Mouse (Mus musculus): Measurements from ENCODE around the gene Lmntd1. TPM values are rescaled to one million over a fixed set of nuclear protein-coding genes. Genes with fewer than 3 reads are reported as not detected.

The Lmntd1 gene
- polyA plus RNA-seq, 1 experiment from 2014 or later, result 1.2 TPM

- Histone ChIP-seq H3K27me3 (no peaks in the 10 kb centered on the region), H3K9me3 (replicated peaks) (peaks cover 4% of the 10 kb centered on the region; the same call in 1 of the 2 replicates), H3K4me1 (peaks cover 12% of the 10 kb centered on the region), H3K4me2 (replicated peaks) (no peak overlapping the region), H3K9ac (no peak overlapping the region), H3K4me3 (replicated peaks) (no peak overlapping the region), H3K36me3 (no peaks in the 10 kb centered on the region), H3K27ac (replicated peaks) (peak overlapping the region; percentile 68)
- ATAC-seq (ENCODE audit: insufficient number of reproducible peaks, low FRiP score, low TSS enrichment, low read depth), result no peak
- WGBS, result 69% methylated on average over 12 of the region's 12 CpGs
Measured at GRCm38 (mm10) chr6:145522617-145523016, 91.5 kb downstream of the Lmntd1 start.

GRCm38 (mm10) chr6:145517002-145517401 lies 97.1 kb downstream of the Lmntd1 start:
- Histone ChIP-seq H3K4me2 (replicated peaks) (no peak overlapping the region), H3K4me1 (peaks cover 13% of the 10 kb centered on the region; the same call in 1 of the 2 replicates), H3K27me3 (no peaks in the 10 kb centered on the region), H3K9me3 (replicated peaks) (peaks cover 4% of the 10 kb centered on the region; the same call in 1 of the 2 replicates), H3K36me3 (no peaks in the 10 kb centered on the region), H3K9ac (no peak overlapping the region), H3K4me3 (replicated peaks) (no peak overlapping the region), H3K27ac (replicated peaks) (no peak overlapping the region; the same call in 1 of the 2 replicates)
- no peak for ATAC-seq (ENCODE audit: insufficient number of reproducible peaks, low FRiP score, low TSS enrichment, low read depth)
- 45% methylated on average over 10 of the region's 10 CpGs for WGBS

- Histone ChIP-seq H3K4me3 (replicated peaks) (no peak overlapping the region), H3K4me2 (replicated peaks) (no peak overlapping the region), H3K9ac (no peak overlapping the region), H3K27me3 (no peaks in the 10 kb centered on the region), H3K27ac (replicated peaks) (no peak overlapping the region), H3K9me3 (replicated peaks) (peaks cover 4% of the 10 kb centered on the region; the same call in 1 of the 2 replicates), H3K36me3 (no peaks in the 10 kb centered on the region), H3K4me1 (peaks cover 13% of the 10 kb centered on the region; the same call in 1 of the 2 replicates)
- ATAC-seq (ENCODE audit: insufficient number of reproducible peaks, low FRiP score, low TSS enrichment, low read depth), result peak; percentile 53; the same call in 1 of the 2 replicates
- WGBS, result 30% methylated on average over 10 of the region's 10 CpGs
Measured at GRCm38 (mm10) chr6:145515859-145516581, 98.1 kb downstream of the Lmntd1 start.

- Histone ChIP-seq H3K36me3 (no peaks in the 10 kb centered on the region), H3K27me3 (no peaks in the 10 kb centered on the region), H3K9me3 (replicated peaks) (no peaks in the 10 kb centered on the region), H3K4me1 (peaks cover 9% of the 10 kb centered on the region; the same call in 1 of the 2 replicates), H3K9ac (no peak overlapping the region), H3K27ac (replicated peaks) (no peak overlapping the region), H3K4me3 (replicated peaks) (no peak overlapping the region), H3K4me2 (replicated peaks) (no peak overlapping the region)
- ATAC-seq (ENCODE audit: insufficient number of reproducible peaks, low FRiP score, low TSS enrichment, low read depth), result no peak
- WGBS, result 47% methylated on average over 8 of the region's 8 CpGs
Measured at GRCm38 (mm10) chr6:145511265-145511664, 102.9 kb downstream of the Lmntd1 start.

GRCm38 (mm10) chr6:145508828-145509227 lies 105.3 kb downstream of the Lmntd1 start:
- no peak overlapping the region for H3K4me3 ChIP-seq (replicated peaks)
- no peaks in the 10 kb centered on the region for H3K36me3 ChIP-seq
- no peak overlapping the region for H3K9ac ChIP-seq
- ATAC-seq (ENCODE audit: insufficient number of reproducible peaks, low FRiP score, low TSS enrichment, low read depth), result no peak
- no peak overlapping the region for H3K27ac ChIP-seq (replicated peaks)
- no peaks in the 10 kb centered on the region for H3K27me3 ChIP-seq
- WGBS, result 85% methylated on average over 12 of the region's 12 CpGs
- H3K4me1 ChIP-seq, result no peaks in the 10 kb centered on the region
- 0 out of 2 replicates have a peak, but pooled peaks cover under 1% of the 10 kb centered on the region for H3K9me3 ChIP-seq (replicated peaks)
- no peak overlapping the region for H3K4me2 ChIP-seq (replicated peaks)

GRCm38 (mm10) chr6:145501751-145502150 lies 112.4 kb downstream of the Lmntd1 start:
- Histone ChIP-seq H3K9ac (no peak overlapping the region), H3K36me3 (no peaks in the 10 kb centered on the region), H3K4me2 (replicated peaks) (no peak overlapping the region), H3K27ac (replicated peaks) (no peak overlapping the region), H3K27me3 (no peaks in the 10 kb centered on the region), H3K4me3 (replicated peaks) (no peak overlapping the region), H3K9me3 (replicated peaks) (0 out of 2 replicates have a peak, but pooled peaks cover 6% of the 10 kb centered on the region), H3K4me1 (peaks cover 3% of the 10 kb centered on the region; the same call in 1 of the 2 replicates)
- no peak for ATAC-seq (ENCODE audit: insufficient number of reproducible peaks, low FRiP score, low TSS enrichment, low read depth)
- WGBS, result 90% methylated on average over 7 of the region's 7 CpGs

GRCm38 (mm10) chr6:145499574-145500546 lies 114.3 kb downstream of the Lmntd1 start:
- no peak for ATAC-seq (ENCODE audit: insufficient number of reproducible peaks, low FRiP score, low TSS enrichment, low read depth)
- Histone ChIP-seq H3K9ac (no peak overlapping the region), H3K36me3 (no peaks in the 10 kb centered on the region), H3K9me3 (replicated peaks) (0 out of 2 replicates have a peak, but pooled peaks cover 6% of the 10 kb centered on the region), H3K4me1 (peaks cover 3% of the 10 kb centered on the region; the same call in 1 of the 2 replicates), H3K4me2 (replicated peaks) (no peak overlapping the region), H3K27me3 (no peaks in the 10 kb centered on the region), H3K4me3 (replicated peaks) (no peak overlapping the region), H3K27ac (replicated peaks) (no peak overlapping the region)
- 66% methylated on average over 19 of the region's 19 CpGs for WGBS

GRCm38 (mm10) chr6:145495731-145496130 lies 118.4 kb downstream of the Lmntd1 start:
- H3K9me3 ChIP-seq (replicated peaks), result no peaks in the 10 kb centered on the region
- H3K4me3 ChIP-seq (replicated peaks), result no peak overlapping the region
- no peak overlapping the region for H3K9ac ChIP-seq
- no peak for ATAC-seq (ENCODE audit: insufficient number of reproducible peaks, low FRiP score, low TSS enrichment, low read depth)
- H3K4me2 ChIP-seq (replicated peaks), result no peak overlapping the region
- no peak overlapping the region for H3K27ac ChIP-seq (replicated peaks)
- WGBS, result 90% methylated on average over 7 of the region's 7 CpGs
- no peaks in the 10 kb centered on the region for H3K27me3 ChIP-seq
- H3K36me3 ChIP-seq, result no peaks in the 10 kb centered on the region
- H3K4me1 ChIP-seq, result peaks cover 3% of the 10 kb centered on the region; the same call in 1 of the 2 replicates

GRCm38 (mm10) chr6:145488251-145488650 lies 125.9 kb downstream of the Lmntd1 start:
- H3K4me3 ChIP-seq (replicated peaks), result no peak overlapping the region
- H3K9ac ChIP-seq, result no peak overlapping the region
- H3K27me3 ChIP-seq, result no peaks in the 10 kb centered on the region
- no peak overlapping the region for H3K27ac ChIP-seq (replicated peaks)
- H3K4me1 ChIP-seq, result peaks cover 19% of the 10 kb centered on the region
- H3K36me3 ChIP-seq, result no peaks in the 10 kb centered on the region
- no peak overlapping the region for H3K4me2 ChIP-seq (replicated peaks)
- no peaks in the 10 kb centered on the region for H3K9me3 ChIP-seq (replicated peaks)
- WGBS, result 40% methylated on average over 2 of the region's 2 CpGs
- no peak for ATAC-seq (ENCODE audit: insufficient number of reproducible peaks, low FRiP score, low TSS enrichment, low read depth)

GRCm38 (mm10) chr6:145485986-145486605 lies 128.0 kb downstream of the Lmntd1 start:
- Histone ChIP-seq H3K4me3 (replicated peaks) (no peak overlapping the region), H3K9ac (no peak overlapping the region), H3K36me3 (no peaks in the 10 kb centered on the region), H3K27me3 (no peaks in the 10 kb centered on the region), H3K9me3 (replicated peaks) (no peaks in the 10 kb centered on the region), H3K4me1 (peaks cover 34% of the 10 kb centered on the region), H3K27ac (replicated peaks) (no peak overlapping the region), H3K4me2 (replicated peaks) (no peak overlapping the region)
- WGBS, result 39% methylated on average over 12 of the region's 12 CpGs
- ATAC-seq (ENCODE audit: insufficient number of reproducible peaks, low FRiP score, low TSS enrichment, low read depth), result no peak

- H3K9ac ChIP-seq, result no peak overlapping the region
- peaks cover 34% of the 10 kb centered on the region for H3K4me1 ChIP-seq
- no peak overlapping the region for H3K27ac ChIP-seq (replicated peaks)
- H3K36me3 ChIP-seq, result no peaks in the 10 kb centered on the region
- H3K4me2 ChIP-seq (replicated peaks), result no peak overlapping the region
- no peak overlapping the region for H3K4me3 ChIP-seq (replicated peaks)
- H3K9me3 ChIP-seq (replicated peaks), result no peaks in the 10 kb centered on the region
- WGBS, result 59% methylated on average over 5 of the region's 5 CpGs
- no peak for ATAC-seq (ENCODE audit: insufficient number of reproducible peaks, low FRiP score, low TSS enrichment, low read depth)
- H3K27me3 ChIP-seq, result no peaks in the 10 kb centered on the region
Measured at GRCm38 (mm10) chr6:145483318-145483674, 130.8 kb downstream of the Lmntd1 start.

All from embryonic facial prominence, embryonic 15.5 days (tissue).